Mouse (Mus musculus) embryonic facial prominence, embryonic 10.5 days (tissue): Measurements from ENCODE around the gene Cacna1d. TPM values are rescaled to one million over a fixed set of nuclear protein-coding genes. Genes with fewer than 3 reads are reported as not detected.

Experiments
- DNase-seq: peaks from one replicate; pipeline ENCODE4 v3.0.0-alpha.2; 2017; ENCODE audit warnings: low spot score
- H3K27ac ChIP-seq: fragments of 300-500 bp; sonication (generic); replicated peaks from 2 replicates; pipeline ENCODE4 v1.5.1; 2016; ENCODE audit warnings: mild to moderate bottlenecking
- H3K27me3 ChIP-seq: fragments of 300-500 bp; sonication (generic); replicated peaks from 2 replicates; pipeline ENCODE4 v1.6.1; 2016; ENCODE audit warnings: low read depth, mild to moderate bottlenecking; ENCODE audit not compliant: poor library complexity, severe bottlenecking
- H3K36me3 ChIP-seq: fragments of 300-500 bp; sonication (generic); replicated peaks from 2 replicates; pipeline ENCODE4 v1.6.1; 2016; ENCODE audit warnings: mild to moderate bottlenecking, moderate library complexity
- H3K4me1 ChIP-seq: fragments of 300-500 bp; sonication (generic); 2 replicates; pipeline ENCODE4 v1.6.1; 2016
- H3K4me3 ChIP-seq: fragments of 300-500 bp; sonication (generic); 2 replicates; pipeline ENCODE4 v1.5.1; 2016; ENCODE audit warnings: mild to moderate bottlenecking, moderate library complexity
- H3K9me3 ChIP-seq: fragments of 300-500 bp; sonication (generic); 2 replicates; pipeline ENCODE4 v1.6.1; 2016; ENCODE audit warnings: mild to moderate bottlenecking
- WGBS: fragments of 180-500 bp; shearing (Covaris S2); methylation state at CpG from one replicate; pipeline ENCODE4 v1.1.7; 2016; 5-methylcytosine and 5-hydroxymethylcytosine counted together
- polyA plus RNA-seq: library from polyadenylated mRNA; unstranded; fragments of >200 nt; fragmentation: Nextera tagmentation; extraction: Ambion mirVana; gene quantifications from 2 replicates; pipeline ENCODE4 v1.2.1, GENCODE M21; 2016

The Cacna1d gene
- polyA plus RNA-seq, 1 experiment from 2014 or later = 2.1 TPM

GRCm38 (mm10) chr14:30358028-30358427 lies 133.2 kb downstream of the Cacna1d start:
- DNase-seq = no peak
- Histone ChIP-seq H3K36me3 (no peaks in the 10 kb centered on the region), H3K27ac (no peak overlapping the region), H3K4me3 (no peak overlapping the region), H3K9me3 (no peaks in the 10 kb centered on the region), H3K4me1 (peaks cover 25% of the 10 kb centered on the region), H3K27me3 (peaks cover 28% of the 10 kb centered on the region)
- WGBS = 73% methylated on average over 1 of the region's 1 CpGs

GRCm38 (mm10) chr14:30356456-30356855 lies 134.8 kb downstream of the Cacna1d start:
- Histone ChIP-seq H3K4me3 (no peak overlapping the region), H3K9me3 (no peaks in the 10 kb centered on the region), H3K36me3 (no peaks in the 10 kb centered on the region), H3K4me1 (peaks cover 35% of the 10 kb centered on the region), H3K27me3 (peaks cover 43% of the 10 kb centered on the region), H3K27ac (no peak overlapping the region)
- WGBS = 85% methylated on average over 3 of the region's 3 CpGs
- no peak for DNase-seq

- H3K27me3 ChIP-seq = peaks cover 56% of the 10 kb centered on the region
- 33% methylated on average over 3 of the region's 3 CpGs for WGBS
Measured at GRCm38 (mm10) chr14:30354761-30355160, 136.5 kb downstream of the Cacna1d start.

DNA sequence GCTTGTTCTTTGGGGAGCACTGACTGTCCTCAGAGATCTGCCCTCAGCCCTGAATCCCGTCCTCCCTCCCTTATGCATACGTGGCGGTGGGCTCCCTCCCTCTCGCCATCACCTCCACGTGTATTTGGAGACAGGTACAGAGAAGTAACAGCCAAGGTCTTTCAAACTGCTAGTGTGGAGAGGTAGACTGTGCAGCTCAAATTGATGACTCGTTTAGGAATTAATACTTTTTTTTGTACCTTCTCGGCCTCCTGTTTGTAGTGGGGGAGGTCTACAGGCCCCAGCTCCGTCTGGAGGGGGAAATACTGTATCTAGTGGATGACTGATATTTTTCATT lies 137.2 kb downstream of the Cacna1d start:
- peak overlapping the region; percentile 88 for H3K27ac ChIP-seq
- H3K4me3 ChIP-seq = peak overlapping the region; percentile 71
- peaks cover 63% of the 10 kb centered on the region for H3K27me3 ChIP-seq
- H3K4me1 ChIP-seq = peaks cover 30% of the 10 kb centered on the region
- WGBS = 3% methylated on average over 8 of the region's 8 CpGs
- no peak for DNase-seq
- no peaks in the 10 kb centered on the region for H3K36me3 ChIP-seq
- no peaks in the 10 kb centered on the region for H3K9me3 ChIP-seq

More at GRCm38 (mm10) chr14:30354761-30355160, 136.5 kb downstream of the Cacna1d start:
- Histone ChIP-seq H3K27ac (no peak overlapping the region), H3K4me3 (no peak overlapping the region), H3K9me3 (no peaks in the 10 kb centered on the region), H3K36me3 (no peaks in the 10 kb centered on the region), H3K4me1 (peaks cover 30% of the 10 kb centered on the region)
- no peak for DNase-seq

- peak; percentile 76 for DNase-seq
- Histone ChIP-seq H3K27ac (peak overlapping the region; percentile 88), H3K4me1 (peaks cover 30% of the 10 kb centered on the region), H3K9me3 (no peaks in the 10 kb centered on the region), H3K27me3 (peaks cover 68% of the 10 kb centered on the region), H3K4me3 (peak overlapping the region; percentile 71), H3K36me3 (no peaks in the 10 kb centered on the region)
- 9% methylated on average over 106 of the region's 114 CpGs for WGBS
Measured at GRCm38 (mm10) chr14:30353291-30354126, 137.7 kb downstream of the Cacna1d start.

- no peak for DNase-seq
- no peak overlapping the region for H3K27ac ChIP-seq
- H3K9me3 ChIP-seq = no peaks in the 10 kb centered on the region
- no peaks in the 10 kb centered on the region for H3K36me3 ChIP-seq
- peaks cover 72% of the 10 kb centered on the region for H3K27me3 ChIP-seq
- H3K4me1 ChIP-seq = peaks cover 30% of the 10 kb centered on the region
- peak overlapping the region; percentile 71 for H3K4me3 ChIP-seq
- WGBS = 2% methylated on average over 10 of the region's 10 CpGs
Measured at GRCm38 (mm10) chr14:30352951-30353270, 138.3 kb downstream of the Cacna1d start.

- H3K9me3 ChIP-seq = no peaks in the 10 kb centered on the region
- no peaks in the 10 kb centered on the region for H3K36me3 ChIP-seq
- H3K4me3 ChIP-seq = peak overlapping the region; percentile 71
- DNase-seq = peak; percentile 45
- H3K4me1 ChIP-seq = peaks cover 35% of the 10 kb centered on the region
- no peak overlapping the region for H3K27ac ChIP-seq
- peaks cover 72% of the 10 kb centered on the region for H3K27me3 ChIP-seq
- 2% methylated on average over 31 of the region's 31 CpGs for WGBS
Measured at GRCm38 (mm10) chr14:30352061-30352950, 138.9 kb downstream of the Cacna1d start.

DNA sequence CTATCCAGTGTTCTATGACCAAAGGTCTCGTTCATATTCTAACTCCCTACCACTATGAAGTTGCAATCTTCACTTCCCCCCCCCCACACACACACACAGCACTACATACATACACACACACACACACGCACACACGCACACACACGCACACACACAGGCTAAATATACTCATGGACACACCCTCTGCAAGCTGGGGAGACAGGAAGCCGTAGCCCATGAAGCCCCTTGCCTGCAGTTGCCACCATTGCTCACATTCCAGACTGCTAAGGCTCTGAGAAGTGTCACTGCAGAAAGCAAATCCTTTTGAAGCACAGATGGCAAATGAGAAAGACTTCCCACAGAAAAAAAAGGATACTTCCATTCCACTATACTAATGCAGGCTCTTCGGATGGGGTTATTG lies 141.0 kb downstream of the Cacna1d start:
- H3K27me3 ChIP-seq = peaks cover 62% of the 10 kb centered on the region

GRCm38 (mm10) chr14:30344948-30345865 lies 146.0 kb downstream of the Cacna1d start:
- Histone ChIP-seq H3K9me3 (no peaks in the 10 kb centered on the region), H3K36me3 (no peaks in the 10 kb centered on the region), H3K27ac (no peak overlapping the region), H3K27me3 (peaks cover 16% of the 10 kb centered on the region), H3K4me3 (no peak overlapping the region), H3K4me1 (peaks cover 20% of the 10 kb centered on the region)
- no peak for DNase-seq
- 90% methylated on average over 8 of the region's 8 CpGs for WGBS

More for the DNA sequence above, 141.0 kb downstream of the Cacna1d start:
- Histone ChIP-seq H3K9me3 (no peaks in the 10 kb centered on the region), H3K27ac (no peak overlapping the region), H3K4me3 (no peak overlapping the region), H3K4me1 (peaks cover 40% of the 10 kb centered on the region), H3K36me3 (no peaks in the 10 kb centered on the region)
- no peak for DNase-seq
- 86% methylated on average over 6 of the region's 6 CpGs for WGBS

DNA sequence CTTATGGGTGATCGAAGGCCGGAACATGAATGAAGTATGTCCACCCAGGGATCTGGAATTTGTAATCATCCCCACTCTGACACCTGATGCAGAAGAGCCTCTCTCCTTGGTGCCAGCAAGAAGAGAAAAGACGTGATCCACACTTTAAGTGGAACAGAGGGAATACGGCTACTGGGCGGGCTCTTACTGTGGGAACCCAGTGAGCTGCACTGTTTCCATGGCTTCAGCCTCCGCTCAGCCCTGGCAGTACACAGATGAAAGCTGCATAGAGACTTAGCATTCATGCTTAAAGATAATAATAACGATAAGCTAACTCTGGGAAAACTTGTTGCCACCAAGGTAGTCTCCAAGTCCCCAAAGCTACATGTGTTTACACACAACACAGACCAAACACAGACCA lies 147.5 kb downstream of the Cacna1d start:
- H3K27ac ChIP-seq = no peak overlapping the region
- H3K9me3 ChIP-seq = no peaks in the 10 kb centered on the region
- no peak overlapping the region for H3K4me3 ChIP-seq
- WGBS = 88% methylated on average over 7 of the region's 7 CpGs
- H3K36me3 ChIP-seq = no peaks in the 10 kb centered on the region
- H3K4me1 ChIP-seq = peaks cover 27% of the 10 kb centered on the region
- no peak for DNase-seq
- H3K27me3 ChIP-seq = peaks cover 5% of the 10 kb centered on the region

DNA sequence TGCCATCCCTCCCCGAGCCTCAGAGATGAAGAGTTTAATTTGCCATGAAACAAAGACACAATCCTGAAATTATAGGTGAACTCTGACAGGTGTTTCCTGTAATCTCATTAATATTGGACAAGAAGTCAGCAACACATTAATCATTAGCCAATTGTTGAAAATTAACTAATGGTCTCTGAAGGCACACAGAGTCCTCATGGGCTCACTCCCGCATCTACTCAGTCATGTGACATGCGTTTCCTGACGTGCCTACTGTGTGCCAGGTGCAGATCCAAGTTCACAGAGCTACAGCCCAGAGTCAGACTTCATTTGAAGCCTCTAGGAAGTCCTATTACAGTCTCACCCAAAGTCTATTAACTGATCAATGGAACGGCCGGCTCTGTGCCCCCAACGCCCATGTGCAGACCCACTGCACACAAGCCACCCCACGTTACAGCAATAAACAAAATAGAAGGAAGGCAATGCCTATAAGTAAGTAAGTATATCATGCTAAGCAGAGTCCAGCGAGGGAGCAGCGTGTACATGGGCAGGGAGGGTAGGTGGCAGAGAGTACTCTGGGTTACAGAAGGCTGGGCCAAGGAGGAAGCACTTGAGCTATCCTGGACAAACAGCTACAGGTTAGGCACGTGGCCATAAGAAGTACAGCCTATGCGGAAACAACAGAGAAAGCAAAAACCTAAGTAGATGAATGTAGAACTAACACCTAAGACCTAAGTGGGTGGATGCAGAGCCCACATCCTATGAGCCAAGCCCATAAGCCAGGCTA lies 149.2 kb downstream of the Cacna1d start:
- Histone ChIP-seq H3K9me3 (no peaks in the 10 kb centered on the region), H3K36me3 (no peaks in the 10 kb centered on the region), H3K4me3 (no peak overlapping the region), H3K4me1 (peaks cover 20% of the 10 kb centered on the region), H3K27ac (no peak overlapping the region), H3K27me3 (no peaks in the 10 kb centered on the region)
- WGBS = 86% methylated on average over 12 of the region's 12 CpGs
- DNase-seq = no peak
